Mouse (Mus musculus) liver, embryonic 12.5 days (tissue): ENCODE data around the gene Dgki. TPM values are rescaled to one million over a fixed set of nuclear protein-coding genes. Genes with fewer than 3 reads are reported as not detected.

Source experiments
- ATAC-seq: fragments of 200-750 bp; cut with Nextera tagmentation; 2 replicates; pipeline ENCODE4 v1.8.0; 2017; ENCODE audit warnings: moderate number of reproducible peaks, mild to moderate bottlenecking, moderate library complexity
- H3K27ac ChIP-seq: fragments of 300-500 bp; sonication (generic); 2 replicates; pipeline ENCODE4 v1.5.1; 2016; ENCODE audit warnings: mild to moderate bottlenecking
- H3K27me3 ChIP-seq: fragments of 300-500 bp; sonication (generic); replicated peaks from 2 replicates; pipeline ENCODE4 v1.6.1; 2016; ENCODE audit warnings: mild to moderate bottlenecking, moderate library complexity
- H3K36me3 ChIP-seq: fragments of 300-500 bp; sonication (generic); 2 replicates; pipeline ENCODE4 v1.6.1; 2016; ENCODE audit warnings: mild to moderate bottlenecking, moderate library complexity
- H3K4me1 ChIP-seq: fragments of 300-500 bp; sonication (generic); 2 replicates; pipeline ENCODE4 v1.6.1; 2016
- H3K4me2 ChIP-seq: fragments of 300-500 bp; sonication (generic); 2 replicates; pipeline ENCODE4 v1.6.1; 2016; ENCODE audit warnings: mild to moderate bottlenecking, moderate library complexity
- H3K4me3 ChIP-seq: fragments of 300-500 bp; sonication (generic); 2 replicates; pipeline ENCODE4 v1.5.1; 2016; ENCODE audit warnings: mild to moderate bottlenecking, moderate library complexity
- H3K9ac ChIP-seq: fragments of 300-500 bp; sonication (generic); 2 replicates; pipeline ENCODE4 v1.6.1; 2016; ENCODE audit warnings: mild to moderate bottlenecking, moderate library complexity
- H3K9me3 ChIP-seq: fragments of 300-500 bp; sonication (generic); replicated peaks from 2 replicates; pipeline ENCODE4 v1.6.1; 2016; ENCODE audit warnings: mild to moderate bottlenecking, moderate library complexity
- WGBS: fragments of 180-500 bp; shearing (Covaris S2); methylation state at CpG from one replicate; pipeline ENCODE4 v1.1.7; 2016; ENCODE audit not compliant: insufficient replicate concordance; 5-methylcytosine and 5-hydroxymethylcytosine counted together
- polyA plus RNA-seq: library from polyadenylated mRNA; unstranded; fragments of >200 nt; fragmentation: Nextera tagmentation; extraction: Ambion mirVana; gene quantifications from 2 replicates; pipeline ENCODE4 v1.2.1, GENCODE M21; 2016

Dgki gene
- polyA plus RNA-seq, 1 experiment from 2014 or later: 0.06 TPM

DNA sequence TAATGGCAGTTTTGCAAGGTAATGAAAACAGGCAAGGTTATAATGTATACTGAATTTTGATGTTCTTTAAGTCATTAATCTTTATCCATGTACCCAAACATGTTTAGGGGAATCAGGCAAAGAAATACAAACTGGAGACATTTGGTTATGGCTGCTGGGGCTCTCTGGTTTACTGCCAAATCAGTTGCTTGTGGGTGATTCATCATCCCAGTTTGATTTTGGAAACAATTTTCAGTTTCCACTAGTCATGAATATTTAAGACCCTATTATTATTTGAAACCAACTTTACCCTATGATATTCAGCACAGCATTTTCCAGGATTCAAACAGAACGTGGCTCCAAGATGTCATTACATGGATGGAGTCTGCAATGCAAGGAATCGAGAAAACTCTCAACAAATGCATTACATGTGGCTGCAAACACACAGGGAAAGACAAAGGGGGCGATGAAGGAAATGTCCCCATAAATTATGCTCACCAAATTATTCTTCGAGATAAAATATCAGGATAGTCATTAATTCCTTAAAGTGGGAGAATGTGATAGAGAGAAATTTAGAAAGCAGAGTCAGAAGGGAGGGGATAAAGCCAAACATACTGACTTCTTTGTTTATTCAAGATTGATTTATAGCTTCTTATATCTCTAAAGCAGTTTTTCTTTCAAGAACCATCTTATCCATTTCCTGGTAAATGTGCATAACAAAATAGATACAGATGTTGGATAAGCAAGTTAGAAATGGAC lies 481.5 kb downstream of the Dgki start:
- H3K4me2 ChIP-seq: no peak overlapping the region
- no peaks in the 10 kb centered on the region for H3K9me3 ChIP-seq
- no peaks in the 10 kb centered on the region for H3K4me1 ChIP-seq
- no peak overlapping the region for H3K27ac ChIP-seq
- H3K27me3 ChIP-seq: no peaks in the 10 kb centered on the region
- no peak overlapping the region for H3K4me3 ChIP-seq
- H3K36me3 ChIP-seq: no peaks in the 10 kb centered on the region
- WGBS: 57% methylated on average over 4 of the region's 4 CpGs
- no peak for ATAC-seq
- no peak overlapping the region for H3K9ac ChIP-seq

DNA sequence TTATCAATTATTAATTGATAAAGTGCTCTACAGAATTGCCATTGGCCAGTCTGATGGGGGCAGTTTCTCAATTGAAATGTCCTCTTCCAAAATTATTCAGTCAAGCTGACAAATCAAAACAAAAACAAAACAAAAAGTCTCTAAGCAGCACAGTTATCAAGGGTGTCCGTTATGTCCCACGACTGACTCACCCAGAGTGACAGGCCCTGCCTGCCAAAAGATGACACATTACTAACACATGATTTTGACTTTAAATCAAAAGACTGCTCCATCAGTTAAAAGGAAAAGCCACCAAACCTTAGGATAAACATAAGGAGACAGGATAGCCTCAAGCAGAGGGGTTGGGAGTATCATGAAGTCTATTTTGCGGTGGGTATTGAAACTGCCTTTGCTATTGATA lies 483.3 kb downstream of the Dgki start:
- Histone ChIP-seq H3K9me3 (no peaks in the 10 kb centered on the region), H3K27ac (no peak overlapping the region), H3K4me2 (no peak overlapping the region), H3K9ac (no peak overlapping the region), H3K27me3 (no peaks in the 10 kb centered on the region), H3K4me1 (no peaks in the 10 kb centered on the region), H3K36me3 (no peaks in the 10 kb centered on the region), H3K4me3 (no peak overlapping the region)
- no peak for ATAC-seq
- WGBS: 73% methylated on average over 3 of the region's 3 CpGs

DNA sequence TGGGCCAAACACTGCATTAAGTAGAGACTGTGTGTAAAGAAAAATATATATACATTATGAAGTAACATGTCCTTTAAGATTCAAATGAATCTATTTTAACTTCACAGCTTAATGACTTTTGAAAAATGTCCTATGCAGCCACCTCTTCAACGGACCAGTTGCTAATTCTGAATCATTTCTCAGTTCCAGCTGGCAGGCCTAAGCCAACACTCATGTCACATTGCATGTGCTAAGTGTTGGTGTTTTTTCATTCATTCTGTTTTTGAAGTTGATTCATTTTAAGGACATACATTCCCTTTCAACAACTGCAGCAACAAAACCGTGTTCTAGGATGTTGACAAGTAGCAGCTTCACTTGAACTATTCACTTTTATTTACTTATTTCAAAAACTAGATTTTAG lies 484.0 kb downstream of the Dgki start:
- Histone ChIP-seq H3K27ac (no peak overlapping the region), H3K4me3 (no peak overlapping the region), H3K4me1 (no peaks in the 10 kb centered on the region), H3K27me3 (no peaks in the 10 kb centered on the region), H3K9me3 (no peaks in the 10 kb centered on the region), H3K9ac (no peak overlapping the region), H3K36me3 (no peaks in the 10 kb centered on the region), H3K4me2 (no peak overlapping the region)
- WGBS: 57% methylated on average over 2 of the region's 2 CpGs
- ATAC-seq: no peak

DNA sequence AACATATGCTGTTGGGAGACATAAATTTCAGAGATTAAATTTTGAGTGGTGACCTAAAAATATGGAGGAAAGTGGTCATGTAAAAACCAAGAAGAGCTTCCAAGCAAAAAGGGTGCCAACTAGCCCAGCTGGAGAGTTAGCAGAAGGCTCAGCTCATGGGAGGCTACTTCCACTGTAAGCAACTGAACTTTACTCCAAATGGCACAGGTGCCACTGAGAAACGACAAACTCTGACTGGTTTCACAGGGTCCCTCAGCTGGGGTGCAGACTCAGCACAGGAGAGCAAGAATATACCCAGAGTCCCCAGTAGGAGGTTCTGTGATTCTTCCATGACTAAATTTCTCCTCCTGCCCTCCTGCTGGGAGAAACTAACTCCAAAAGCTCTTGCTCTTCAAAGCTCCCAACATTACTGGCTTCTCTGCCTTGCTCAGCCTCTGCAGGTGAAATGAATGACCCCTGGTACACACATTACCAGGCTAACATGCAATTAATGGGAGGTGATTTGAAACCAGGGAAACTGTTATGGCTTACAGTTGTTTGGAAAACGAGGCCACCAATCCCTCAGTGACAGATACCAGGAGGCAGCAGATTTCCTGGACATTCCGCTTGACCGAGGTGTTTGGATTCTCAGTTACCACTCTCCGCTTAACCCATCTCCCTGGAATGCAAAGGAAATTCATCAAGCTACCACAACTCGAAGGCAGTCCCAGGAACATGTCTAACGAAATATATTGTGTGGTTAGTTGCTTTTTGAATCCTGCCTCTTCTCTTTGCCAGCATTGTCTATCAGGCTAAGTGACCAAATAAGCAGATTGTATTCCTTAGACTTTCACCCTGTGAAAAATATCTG lies 487.1 kb downstream of the Dgki start:
- Histone ChIP-seq H3K27me3 (peaks cover 11% of the 10 kb centered on the region; the same call in 1 of the 2 replicates), H3K27ac (no peak overlapping the region), H3K4me3 (no peak overlapping the region), H3K4me1 (no peaks in the 10 kb centered on the region), H3K9me3 (no peaks in the 10 kb centered on the region), H3K9ac (no peak overlapping the region), H3K4me2 (no peak overlapping the region), H3K36me3 (no peaks in the 10 kb centered on the region)
- WGBS: 40% methylated on average over 7 of the region's 7 CpGs
- no peak for ATAC-seq

DNA sequence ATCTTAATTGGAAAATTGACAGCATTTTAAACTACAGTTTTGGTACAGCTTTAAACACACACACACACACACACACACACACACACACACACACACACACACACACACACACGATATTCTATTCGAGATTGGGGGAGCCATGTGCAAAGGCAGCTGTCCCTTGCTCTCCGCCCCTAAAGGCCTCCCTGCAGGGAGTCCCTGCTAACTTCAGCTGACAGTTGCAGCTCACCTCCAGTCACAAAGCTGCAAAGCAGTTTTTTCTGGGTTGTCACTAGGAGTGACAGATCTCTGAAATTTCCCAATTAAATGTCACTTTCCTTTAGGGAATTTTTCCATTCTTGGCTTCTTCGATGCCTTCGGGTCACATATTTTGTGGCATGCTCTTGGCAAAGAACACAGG lies 489.5 kb downstream of the Dgki start:
- Histone ChIP-seq H3K36me3 (no peaks in the 10 kb centered on the region), H3K4me1 (no peaks in the 10 kb centered on the region), H3K27me3 (peaks cover 11% of the 10 kb centered on the region; the same call in 1 of the 2 replicates), H3K9me3 (no peaks in the 10 kb centered on the region), H3K4me2 (peak overlapping the region; percentile 44), H3K4me3 (no peak overlapping the region; the same call in 1 of the 2 replicates), H3K27ac (no peak overlapping the region), H3K9ac (no peak overlapping the region)
- 19% methylated on average over 5 of the region's 5 CpGs for WGBS
- no peak for ATAC-seq

DNA sequence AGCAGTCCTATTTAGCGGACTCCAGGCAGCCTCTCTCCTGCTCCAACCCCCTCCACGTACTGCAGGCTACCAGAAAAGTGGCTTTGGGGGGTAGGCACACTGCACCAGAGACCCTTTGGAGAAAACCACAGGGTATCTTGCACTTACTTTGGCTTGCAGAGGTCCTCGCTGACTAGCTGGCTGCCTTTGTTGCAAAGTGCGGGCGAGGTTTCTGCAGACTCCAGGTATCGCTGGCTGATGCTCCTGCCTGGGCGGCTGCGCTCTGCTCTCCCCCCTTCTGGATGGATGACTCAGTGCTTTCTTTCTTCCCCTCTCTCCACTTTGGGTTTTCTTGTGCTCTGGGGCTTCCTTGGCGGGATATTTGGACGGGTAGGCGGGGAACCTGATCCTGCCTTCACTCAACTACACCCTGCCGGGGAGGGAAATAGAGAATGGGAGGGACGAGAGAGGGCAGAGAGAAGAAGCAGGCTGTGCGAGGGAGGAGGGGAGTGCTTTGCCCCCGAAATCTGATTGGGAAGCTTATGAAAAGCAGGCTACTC lies 490.2 kb downstream of the Dgki start, which contains the start of gene Ptn:
TSS of gene Ptn (minus strand) at position 474 of the 539 bp plus-strand sequence.
- ATAC-seq: no peak
- Histone ChIP-seq H3K9me3 (no peaks in the 10 kb centered on the region), H3K4me3 (peak within 1 kb of the TSS; percentile 43), H3K4me1 (no peaks in the 10 kb centered on the region), H3K4me2 (peak within 1 kb of the TSS; percentile 44), H3K27me3 (peaks cover 11% of the 10 kb centered on the region; the same call in 1 of the 2 replicates), H3K36me3 (no peaks in the 10 kb centered on the region), H3K27ac (peak within 1 kb of the TSS; percentile 45; the same call in 1 of the 2 replicates), H3K9ac (peak within 1 kb of the TSS; percentile 27; the same call in 1 of the 2 replicates)
- WGBS: 1% methylated on average over 15 of the region's 15 CpGs

DNA sequence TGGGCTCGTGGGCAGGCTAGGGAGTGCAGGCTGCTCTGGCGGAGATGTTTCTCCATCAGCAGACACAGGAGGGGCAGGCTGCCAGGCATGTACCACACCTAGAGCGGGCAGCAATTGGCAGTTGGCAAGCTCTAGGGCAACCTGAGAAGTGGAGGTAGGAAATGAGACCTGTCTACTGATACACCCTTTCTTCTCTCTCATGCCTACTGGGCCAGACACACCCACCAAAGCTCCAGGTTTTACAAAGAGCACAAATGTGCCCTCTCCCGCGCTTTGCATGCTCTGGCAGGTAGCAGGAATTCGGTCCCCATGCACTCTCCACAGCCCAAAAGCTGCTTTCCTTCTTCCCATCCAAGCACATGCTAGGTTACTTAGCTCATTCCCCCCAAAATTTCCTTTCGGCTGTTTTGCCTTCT lies 490.7 kb downstream of the Dgki start:
- no peaks in the 10 kb centered on the region for H3K36me3 ChIP-seq
- H3K4me2 ChIP-seq: peak overlapping the region; percentile 44
- no peak for ATAC-seq
- no peaks in the 10 kb centered on the region for H3K9me3 ChIP-seq
- peak overlapping the region; percentile 43 for H3K4me3 ChIP-seq
- no peaks in the 10 kb centered on the region for H3K4me1 ChIP-seq
- H3K27me3 ChIP-seq: peaks cover 11% of the 10 kb centered on the region; the same call in 1 of the 2 replicates
- 20% methylated on average over 7 of the region's 7 CpGs for WGBS
- H3K27ac ChIP-seq: peak overlapping the region; percentile 45; the same call in 1 of the 2 replicates
- H3K9ac ChIP-seq: peak overlapping the region; percentile 27; the same call in 1 of the 2 replicates

DNA sequence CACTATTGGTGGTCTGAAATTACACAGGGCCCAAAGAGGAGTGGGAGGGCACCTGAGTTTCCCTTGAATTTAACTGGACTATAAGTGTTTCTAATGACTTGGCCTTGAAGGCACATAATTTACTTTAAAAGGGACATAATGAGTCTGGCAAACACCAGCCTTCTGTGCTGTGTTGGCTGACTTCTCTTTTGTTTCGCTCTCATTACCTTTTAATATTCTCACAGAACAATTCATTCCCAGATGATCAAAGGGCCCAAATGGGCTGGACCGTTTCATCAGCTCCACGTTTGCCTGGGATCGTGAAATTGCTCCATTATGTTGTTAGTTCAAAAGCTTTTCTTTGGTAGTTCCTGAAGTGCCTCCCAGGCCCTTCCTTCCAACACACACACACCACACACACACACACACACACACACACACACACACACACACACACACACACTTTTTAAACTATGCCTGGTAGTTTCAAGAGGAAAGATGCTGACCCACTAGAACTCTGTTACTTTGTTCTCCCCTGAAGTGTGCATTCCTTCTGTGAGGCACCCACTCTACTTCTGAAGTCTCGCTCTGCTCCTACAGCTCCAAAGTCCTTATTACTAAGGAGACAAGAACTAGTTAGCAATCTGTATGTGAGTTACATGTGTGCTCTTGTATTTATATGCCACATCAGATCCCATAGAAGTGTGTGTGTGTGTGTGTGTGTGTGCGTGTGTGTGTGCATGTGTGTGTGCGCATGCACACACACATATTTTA lies 491.5 kb downstream of the Dgki start:
- no peaks in the 10 kb centered on the region for H3K36me3 ChIP-seq
- no peak for ATAC-seq
- H3K9ac ChIP-seq: no peak overlapping the region
- 62% methylated on average over 7 of the region's 7 CpGs for WGBS
- H3K9me3 ChIP-seq: no peaks in the 10 kb centered on the region
- no peak overlapping the region for H3K4me2 ChIP-seq
- peak overlapping the region; percentile 43; the same call in 1 of the 2 replicates for H3K4me3 ChIP-seq
- H3K27ac ChIP-seq: no peak overlapping the region
- H3K27me3 ChIP-seq: peaks cover 11% of the 10 kb centered on the region; the same call in 1 of the 2 replicates
- no peaks in the 10 kb centered on the region for H3K4me1 ChIP-seq

DNA sequence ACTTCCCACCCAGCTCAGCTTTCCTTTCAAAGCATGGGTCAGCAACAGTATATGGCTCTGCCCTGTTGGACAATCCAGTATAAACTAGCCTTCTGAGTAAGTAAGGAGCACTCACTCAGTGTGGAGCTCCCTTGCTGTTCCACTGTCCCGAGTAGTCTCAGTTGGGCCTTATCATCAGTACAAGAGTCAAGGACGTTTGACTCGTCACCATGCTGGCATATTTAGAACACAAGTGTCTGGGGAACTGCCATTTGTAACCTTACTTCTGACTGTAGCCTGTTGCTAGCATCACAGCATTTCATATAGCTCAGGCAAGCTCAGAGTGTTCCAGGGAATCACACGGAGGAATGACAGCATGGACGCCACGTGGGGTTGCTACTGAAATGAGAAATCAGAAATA lies 493.1 kb downstream of the Dgki start:
- Histone ChIP-seq H3K4me3 (no peak overlapping the region), H3K4me1 (no peaks in the 10 kb centered on the region), H3K9ac (no peak overlapping the region), H3K36me3 (no peaks in the 10 kb centered on the region), H3K27me3 (peaks cover 11% of the 10 kb centered on the region; the same call in 1 of the 2 replicates), H3K9me3 (no peaks in the 10 kb centered on the region), H3K27ac (no peak overlapping the region), H3K4me2 (no peak overlapping the region)
- whole genome bisulfite sequencing: 66% methylated on average over 6 of the region's 6 CpGs
- ATAC-seq: no peak

DNA sequence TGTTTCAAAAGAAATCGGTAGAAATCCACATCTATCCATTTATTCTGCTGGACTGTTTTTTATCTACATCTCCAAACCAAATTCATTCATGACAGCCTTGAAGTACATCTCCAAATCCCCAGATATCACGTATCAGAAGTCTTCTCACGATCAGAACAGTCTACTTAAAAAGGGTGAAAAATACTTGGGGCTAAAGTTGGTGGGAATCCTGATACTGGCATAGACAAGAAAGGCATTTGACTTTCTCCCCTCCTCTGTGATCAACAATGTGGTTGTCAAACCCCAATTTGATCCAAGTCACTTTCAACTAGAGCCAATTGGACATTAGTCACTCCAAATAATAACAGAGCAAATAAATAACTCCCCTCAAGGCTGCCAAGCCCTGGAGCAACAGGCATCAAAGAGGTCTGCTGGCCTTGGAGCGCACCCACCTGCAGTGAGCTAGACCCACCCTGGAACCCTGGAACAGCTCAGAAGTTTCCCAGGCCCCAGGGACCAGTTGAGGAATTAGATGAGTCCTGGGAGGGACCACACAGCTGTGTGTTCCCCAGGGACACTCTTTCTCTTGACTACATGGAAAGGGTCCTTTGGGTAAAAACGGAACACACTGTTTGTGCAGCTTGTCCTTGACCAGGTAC lies 499.6 kb downstream of the Dgki start:
- Histone ChIP-seq H3K4me1 (no peaks in the 10 kb centered on the region), H3K4me3 (no peak overlapping the region), H3K27me3 (no peaks in the 10 kb centered on the region), H3K4me2 (no peak overlapping the region), H3K9ac (no peak overlapping the region), H3K36me3 (no peaks in the 10 kb centered on the region), H3K9me3 (no peaks in the 10 kb centered on the region), H3K27ac (no peak overlapping the region)
- ATAC-seq: no peak
- 61% methylated on average over 5 of the region's 5 CpGs for WGBS

DNA sequence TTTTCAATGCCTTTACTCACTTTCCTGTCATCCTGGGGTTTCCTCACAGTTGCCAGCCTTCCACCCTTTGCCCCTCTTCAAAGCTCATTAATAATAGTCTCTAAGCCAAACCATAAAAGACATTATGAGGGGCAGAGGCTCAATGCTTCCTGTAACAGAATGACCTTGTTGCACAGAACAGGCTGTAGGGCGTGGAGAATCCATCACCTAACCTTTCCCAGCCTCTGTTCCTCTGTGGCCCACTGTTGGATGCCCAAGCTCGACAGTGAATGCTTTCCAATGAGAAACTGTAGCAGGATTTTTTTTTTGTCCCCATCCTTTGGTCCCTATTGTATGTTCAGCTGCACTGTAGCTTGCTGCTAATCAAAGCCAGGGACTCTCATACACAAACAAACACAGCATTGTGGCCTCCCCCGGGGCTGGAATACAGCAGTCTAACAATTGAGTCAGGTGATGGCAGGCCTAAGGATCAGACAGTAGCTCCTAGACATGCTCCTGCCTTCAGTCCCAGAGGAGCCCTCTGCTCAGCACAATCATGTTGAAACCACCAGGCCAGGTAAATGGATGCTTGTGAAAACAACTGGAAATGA lies 502.8 kb downstream of the Dgki start:
- 51% methylated on average over 3 of the region's 3 CpGs for WGBS
- no peak overlapping the region for H3K9ac ChIP-seq
- no peaks in the 10 kb centered on the region for H3K9me3 ChIP-seq
- no peaks in the 10 kb centered on the region for H3K4me1 ChIP-seq
- no peak overlapping the region for H3K4me3 ChIP-seq
- no peak for ATAC-seq
- H3K4me2 ChIP-seq: no peak overlapping the region
- H3K27ac ChIP-seq: no peak overlapping the region
- H3K27me3 ChIP-seq: no peaks in the 10 kb centered on the region
- H3K36me3 ChIP-seq: no peaks in the 10 kb centered on the region
